ENCODE assay signal across 12 mouse cellular contexts in genomic region chr12:9113652-9114051, GRCm38 (mm10).
DNase-seq lines count a peak whose midpoint lies in the region; ATAC-seq lines count a peak whose summit lies in the region.
"Had no signal": no experiment of that assay in that cellular context is flagged by ENCODE, and none has a peak within 500 bp of the region (broad histone marks: within the 10 kb centered on the region; RNA-seq: fewer than 3 reads in every experiment).

No protein-coding gene starts in this region.

- peak; percentile 33 for DNase-seq in ovary, adult 18-20 months (ENCODE audit: low spot score)
- no peak for DNase-seq in ovary, postnatal 14 days (ENCODE audit: low spot score)
- peak; percentile 75 to 80 for DNase-seq in cerebellum, postnatal 14 days
- peak; percentile 27 for DNase-seq in left cerebral cortex, adult 11 months (ENCODE audit: low spot score)
- DNase-seq in telencephalon, adult 2 months (ENCODE audit: low read depth, low spot score) = peak; percentile 11
- no peak for DNase-seq in layer of hippocampus, adult 18-20 months (ENCODE audit: low spot score in 2 of 2)
- DNase-seq in midbrain, embryonic 14.5 days = no peak
- no peak for DNase-seq in embryo, embryonic 10 days (ENCODE audit: low spot score)

- H3K36me3 ChIP-seq in midbrain, embryonic 14.5 days (ENCODE audit: control insufficient read depth, insufficient read depth, low read length) = no peaks in the 10 kb centered on the region
- H3K36me3 ChIP-seq: embryonic facial prominence, embryonic 13.5 days; liver, embryonic 15.5 days had no signal

- no peaks in the 10 kb centered on the region for H3K27me3 ChIP-seq in midbrain, embryonic 14.5 days (ENCODE audit: control insufficient read depth, insufficient read depth, low read length)
- H3K27me3 ChIP-seq: liver, embryonic 15.5 days; Patski had no signal

- H3K4me2 ChIP-seq in midbrain, embryonic 14.5 days (ENCODE audit: low read length) = no peak overlapping the region
- H3K4me2 ChIP-seq: embryonic facial prominence, embryonic 13.5 days; liver, embryonic 15.5 days had no signal

- no peak for ATAC-seq in midbrain, embryonic 14.5 days (ENCODE audit: low FRiP score, low TSS enrichment)
- ATAC-seq: hindbrain, embryonic 16.5 days; Patski had no signal

- H3K4me1 ChIP-seq in midbrain, embryonic 14.5 days (ENCODE audit: control insufficient read depth, insufficient read depth, low read length) = no peaks in the 10 kb centered on the region
- H3K4me1 ChIP-seq: embryonic facial prominence, embryonic 13.5 days; liver, embryonic 15.5 days had no signal

- no peak overlapping the region for H3K4me3 ChIP-seq in midbrain, embryonic 14.5 days (replicated peaks; ENCODE audit: low read depth, low read length)
- H3K4me3 ChIP-seq: embryonic facial prominence, embryonic 13.5 days; liver, embryonic 15.5 days had no signal

- no peaks in the 10 kb centered on the region for H3K9me3 ChIP-seq in midbrain, embryonic 14.5 days (ENCODE audit: control insufficient read depth, low read length)
- H3K9me3 ChIP-seq: embryonic facial prominence, embryonic 13.5 days; liver, embryonic 15.5 days had no signal

- no peak overlapping the region for H3K27ac ChIP-seq in midbrain, embryonic 14.5 days (replicated peaks; ENCODE audit: low read depth, low read length)
- H3K27ac ChIP-seq: embryonic facial prominence, embryonic 13.5 days; liver, embryonic 15.5 days had no signal

- no peak overlapping the region for H3K9ac ChIP-seq in midbrain, embryonic 14.5 days (replicated peaks; ENCODE audit: low read length)
- H3K9ac ChIP-seq: embryonic facial prominence, embryonic 13.5 days; liver, embryonic 15.5 days had no signal

- 84% methylated on average over 6 of the region's 6 CpGs for WGBS in midbrain, embryonic 14.5 days

Comparison
In these comparisons a context has a peak if more than half of its experiments do, and no peak if none do; other contexts are left out.
1. DNase-seq: peak in ovary, adult 18-20 months (single experiment), cerebellum, postnatal 14 days (2 of 2), left cerebral cortex, adult 11 months (single experiment) and telencephalon, adult 2 months (single experiment); none in ovary, postnatal 14 days (single experiment), layer of hippocampus, adult 18-20 months (0 of 2), midbrain, embryonic 14.5 days (single experiment) and embryo, embryonic 10 days (single experiment).